Mouse (Mus musculus): ENCODE measurements at regions not wholly inside any gene's neighbourhood (a gene's known extent, or its start where the extent isn't known, plus 50 kb on each side); places are given as distances from the start of the nearest gene placed in this dataset.
"Not testable (repeated sequence)": the region's sequence is repeated elsewhere in the genome, so short reads cannot be mapped to it uniquely, and the experiment has no call there.

GRCm38 (mm10) chr14:76746282-76746681, 189.6 kb upstream of the Serp2 start:
- no peak for DNase-seq

- peak; percentile 66 to 91 for DNase-seq
These were observed 188.2 kb upstream of the Serp2 start for GRCm38 (mm10) chr14:76744674-76745433.

GRCm38 (mm10) chr14:76742297-76742696, 185.6 kb upstream of the Serp2 start:
- no peak for DNase-seq

GRCm38 (mm10) chr14:76739836-76740597, 183.3 kb upstream of the Serp2 start:
- DNase-seq: peak; percentile 76 to 84

GRCm38 (mm10) chr14:76735997-76736396, 179.3 kb upstream of the Serp2 start:
- no peak for DNase-seq

GRCm38 (mm10) chr14:76735107-76735506, 178.4 kb upstream of the Serp2 start:
- no peak for DNase-seq

- peak in 1 of 2 experiments; percentile 53 for DNase-seq
These were observed 176.7 kb upstream of the Serp2 start for GRCm38 (mm10) chr14:76733258-76733823.

- peak in 1 of 2 experiments; percentile 56 for DNase-seq
These were observed 174.7 kb upstream of the Serp2 start for GRCm38 (mm10) chr14:76731096-76731986.

- DNase-seq: no peak
These were observed 169.2 kb upstream of the Serp2 start for GRCm38 (mm10) chr14:76725844-76726243.

- not testable (repeated sequence) for DNase-seq
These were observed 168.5 kb upstream of the Serp2 start for GRCm38 (mm10) chr14:76725231-76725630.

- no peak for DNase-seq
These were observed 168.1 kb upstream of the Serp2 start for GRCm38 (mm10) chr14:76724826-76725225.

- DNase-seq: no peak
These were observed 167.7 kb upstream of the Serp2 start for GRCm38 (mm10) chr14:76724395-76724794.

GRCm38 (mm10) chr14:76723551-76723950, 166.9 kb upstream of the Serp2 start:
- no peak for DNase-seq

- DNase-seq: no peak
These were observed 165.6 kb upstream of the Serp2 start for GRCm38 (mm10) chr14:76722297-76722696.

GRCm38 (mm10) chr14:76721751-76722150, 165.1 kb upstream of the Serp2 start:
- DNase-seq: no peak

- no peak for DNase-seq
These were observed 160.4 kb upstream of the Serp2 start for GRCm38 (mm10) chr14:76717081-76717480.

GRCm38 (mm10) chr14:76714727-76715126, 158.0 kb upstream of the Serp2 start:
- DNase-seq: peak; percentile 59 to 76

- peak; percentile 31 to 52 for DNase-seq
These were observed 157.3 kb upstream of the Serp2 start for GRCm38 (mm10) chr14:76713946-76714345.

GRCm38 (mm10) chr14:76708728-76709127, 152.0 kb upstream of the Serp2 start:
- peak; percentile 46 to 63 for DNase-seq

- no peak for DNase-seq
These were observed 146.7 kb upstream of the Serp2 start for GRCm38 (mm10) chr14:76703373-76703764.

- peak in 1 of 2 experiments; percentile 41 for DNase-seq
These were observed 146.2 kb upstream of the Serp2 start for GRCm38 (mm10) chr14:76702709-76703372.

Measured in lung, postnatal 4 days (tissue).